Mouse (Mus musculus) frontal cortex, postnatal 10 days (tissue): ENCODE results near the gene Calhm4.
"Not testable (repeated sequence)": the region's sequence is repeated elsewhere in the genome, so short reads cannot be mapped to it uniquely, and the experiment has no call there.

Experiments
- DNase-seq, 2 experiments: peaks; one replicate each; pipeline ENCODE4 v3.0.0; 2022; ENCODE audit warnings: low spot score in 2 of 2, mixed read lengths in 1 of 2

Gene Calhm4

GRCm38 (mm10) chr10:34044210-34044609 lies at the start of gene Calhm4:
Gene Calhm4, minus strand, starts transcription at chr10:34044310.
- DNase-seq, result no peak

GRCm38 (mm10) chr10:34091888-34092287 lies 47.8 kb upstream of the Calhm4 start:
- DNase-seq, result peak; percentile 10 to 11

- DNase-seq, result no peak
Measured at GRCm38 (mm10) chr10:34090481-34090880, 46.4 kb upstream of the Calhm4 start.

GRCm38 (mm10) chr10:34089517-34089916 lies 45.4 kb upstream of the Calhm4 start:
- no peak for DNase-seq

GRCm38 (mm10) chr10:34088515-34088914 lies 44.4 kb upstream of the Calhm4 start:
- DNase-seq, result no peak

- DNase-seq, result no peak
Measured at GRCm38 (mm10) chr10:34086514-34086913, 42.4 kb upstream of the Calhm4 start.

- no peak for DNase-seq
Measured at GRCm38 (mm10) chr10:34074522-34075200, 30.6 kb upstream of the Calhm4 start.

GRCm38 (mm10) chr10:34071650-34072049 lies 27.5 kb upstream of the Calhm4 start:
- no peak for DNase-seq

- DNase-seq, result no peak
Measured at GRCm38 (mm10) chr10:34070999-34071492, 26.9 kb upstream of the Calhm4 start.

- DNase-seq, result no peak
Measured at GRCm38 (mm10) chr10:34069606-34070005, 25.5 kb upstream of the Calhm4 start.

- DNase-seq, result no peak
Measured at GRCm38 (mm10) chr10:34066591-34066990, 22.5 kb upstream of the Calhm4 start.

- DNase-seq, result no peak
Measured at GRCm38 (mm10) chr10:34053987-34054386, 9.9 kb upstream of the Calhm4 start.

GRCm38 (mm10) chr10:34037401-34037800 lies 6.7 kb downstream of the Calhm4 start, which contains the start of gene Trappc3l:
Gene Trappc3l, plus strand, starts transcription at chr10:34037597.
- DNase-seq, result no peak

- DNase-seq, result no peak
Measured at GRCm38 (mm10) chr10:34036587-34036986, 7.5 kb downstream of the Calhm4 start.

GRCm38 (mm10) chr10:34033630-34034305 lies 10.3 kb downstream of the Calhm4 start:
- peak; percentile 36 to 69 for DNase-seq

GRCm38 (mm10) chr10:34030322-34030721 lies 13.8 kb downstream of the Calhm4 start:
- no peak for DNase-seq

GRCm38 (mm10) chr10:34019302-34020075 lies 24.6 kb downstream of the Calhm4 start, which contains the start of gene Rwdd1:
Gene Rwdd1, minus strand, starts transcription at chr10:34019624.
- peak; percentile 97 to 98 for DNase-seq

GRCm38 (mm10) chr10:34018746-34019301 lies 25.3 kb downstream of the Calhm4 start:
- DNase-seq, result no peak

GRCm38 (mm10) chr10:34013241-34013640 lies 30.9 kb downstream of the Calhm4 start:
- DNase-seq, result no peak

- DNase-seq, result no peak
Measured at GRCm38 (mm10) chr10:34012581-34012980, 31.5 kb downstream of the Calhm4 start.

GRCm38 (mm10) chr10:33998397-33998796 lies 45.7 kb downstream of the Calhm4 start:
- no peak for DNase-seq

GRCm38 (mm10) chr10:33996686-33997085 lies 47.4 kb downstream of the Calhm4 start:
- not testable (repeated sequence) for DNase-seq
